Mouse (Mus musculus) ES-E14 (cell line): ENCODE measurements around the gene Lpar3. TPM values are rescaled to one million over a fixed set of nuclear protein-coding genes. Genes with fewer than 3 reads are reported as not detected.

Source experiments
- DNase-seq: peaks from one replicate; pipeline ENCODE4 v3.0.0-alpha.2; 2013; ENCODE audit warnings: low read depth, low spot score
- H3K27ac ChIP-seq: 2 replicates; pipeline ENCODE4 v1.5.1; 2012; ENCODE audit warnings: low read depth, mild to moderate bottlenecking, low read length, moderate library complexity, mixed read lengths; ENCODE audit not compliant: poor library complexity, insufficient read depth, severe bottlenecking
- H3K36me3 ChIP-seq: 2 replicates; pipeline ENCODE4 v1.6.1; 2012; ENCODE audit warnings: mild to moderate bottlenecking, low read length, moderate library complexity, mixed read lengths; ENCODE audit not compliant: control insufficient read depth, poor library complexity, insufficient read depth, severe bottlenecking
- H3K4me1 ChIP-seq, 2 experiments: fragments of 150-350 bp in 1 of 2; sonication (generic) in 1 of 2; 2 replicates each; pipeline ENCODE4 v1.6.1; 2012; ENCODE audit warnings: low read length in 2 of 2, mild to moderate bottlenecking in 1 of 2, mixed read lengths in 1 of 2; ENCODE audit not compliant: control insufficient read depth in 2 of 2, insufficient read depth in 2 of 2, poor library complexity in 1 of 2
- H3K4me3 ChIP-seq, 2 experiments: fragments of 150-350 bp in 1 of 2; sonication (generic) in 1 of 2; 2 replicates each; pipeline ENCODE4 v1.5.1; 2012; ENCODE audit warnings: low read length in 2 of 2, low read depth in 1 of 2, mild to moderate bottlenecking in 1 of 2, mixed read lengths in 1 of 2; ENCODE audit not compliant: insufficient read depth in 1 of 2, poor library complexity in 1 of 2, severe bottlenecking in 1 of 2
- H3K9ac ChIP-seq: 2 replicates; pipeline ENCODE4 v1.6.1; 2012; ENCODE audit warnings: low read depth, mild to moderate bottlenecking, low read length, mixed read lengths; ENCODE audit not compliant: poor library complexity, insufficient read depth, severe bottlenecking
- H3K9me3 ChIP-seq: fragments of 150-350 bp; sonication (generic); 2 replicates; pipeline ENCODE4 v1.6.1; 2012; ENCODE audit warnings: low read depth, mild to moderate bottlenecking, low read length; ENCODE audit not compliant: control insufficient read depth, insufficient read depth
- CHD2 ChIP-seq: IDR thresholded peaks from 2 replicates; pipeline ENCODE4 v1.6.1; 2014; ENCODE audit warnings: mild to moderate bottlenecking, low read depth, low read length, inconsistent platforms
- HCFC1 ChIP-seq: IDR thresholded peaks from 2 replicates; pipeline ENCODE4 v1.6.1; 2012; ENCODE audit warnings: low read length, inconsistent platforms, borderline replicate concordance; ENCODE audit not compliant: insufficient read depth
- MAFK ChIP-seq: IDR thresholded peaks from 2 replicates; pipeline ENCODE4 v1.6.1; 2014; ENCODE audit warnings: mild to moderate bottlenecking, low read depth, low read length, inconsistent platforms; ENCODE audit not compliant: insufficient read depth
- ZC3H11A ChIP-seq: IDR thresholded peaks from 2 replicates; pipeline ENCODE4 v1.6.1; 2012; ENCODE audit warnings: low read depth, mild to moderate bottlenecking, inconsistent platforms, low read length, borderline replicate concordance
- ZNF384 ChIP-seq: IDR thresholded peaks from 2 replicates; pipeline ENCODE4 v1.6.1; 2012; ENCODE audit warnings: low read depth, low read length, inconsistent platforms
- in situ Hi-C, 2 experiments: fragments of 600-800 bp; cut with MboI; formaldehyde crosslinking; loops; one replicate each; pipeline ENCODE4 v1.15.1; 2025; ENCODE audit warnings: low sequenced_read_pairs in 2 of 2, inconsistent platforms in 1 of 2; ENCODE audit not compliant: unreplicated experiment in 2 of 2
- total RNA-seq: library from RNA; depleted of rRNA; stranded (reverse); fragments of 300-350 nt; gene quantifications from 2 replicates; pipeline ENCODE4 v1.2.3, GENCODE M21; 2012

Lpar3 gene
- total RNA-seq, 1 experiment: 0.89 TPM

DNA sequence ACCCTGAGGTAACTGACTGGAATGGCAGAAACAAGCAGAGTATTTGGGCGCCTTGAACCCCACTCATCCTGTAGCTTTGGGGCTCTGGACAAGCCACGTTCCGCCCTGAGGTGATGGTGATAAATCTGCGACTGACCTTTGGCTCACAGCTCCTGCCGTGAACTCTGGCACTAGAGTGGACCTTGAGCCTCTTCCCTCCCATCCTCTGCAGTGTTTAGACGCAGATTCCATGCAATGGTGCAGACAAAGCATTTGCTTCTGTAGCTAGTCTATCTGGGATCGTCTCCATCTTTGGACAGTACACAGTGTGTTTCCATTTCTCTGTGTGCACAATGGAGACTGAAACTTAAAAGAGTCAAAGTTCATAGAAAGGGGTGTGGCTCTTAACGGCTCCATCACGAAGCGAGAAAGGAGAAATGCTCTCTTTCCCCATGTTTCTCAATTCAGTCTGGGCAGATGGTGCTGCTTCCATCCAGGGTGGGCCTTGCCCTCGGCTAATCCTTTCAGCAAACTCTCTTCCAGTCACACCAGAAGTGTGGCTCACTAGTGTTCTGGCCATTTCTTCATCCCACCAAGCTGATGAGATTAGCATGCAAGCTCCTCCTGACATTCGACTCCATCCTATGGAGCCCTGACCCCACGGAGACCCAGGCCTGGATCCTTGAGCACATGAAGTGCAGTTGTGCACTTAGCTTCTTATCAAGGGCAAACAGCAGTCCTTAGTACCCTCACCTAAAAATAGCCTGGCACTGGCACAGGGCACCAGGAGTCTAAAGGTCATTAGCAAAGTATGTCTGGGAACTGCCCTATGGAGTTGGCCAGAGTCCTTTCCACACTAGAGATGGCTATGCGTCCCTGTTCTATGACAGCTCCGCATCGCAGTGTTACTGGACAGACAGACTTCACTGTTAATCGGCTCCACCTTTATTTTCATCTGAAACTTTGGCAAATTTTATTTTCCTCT lies 23.7 kb upstream of the Lpar3 start:
- H3K4me3 ChIP-seq: no peak overlapping the region
- H3K9ac ChIP-seq: no peak overlapping the region
- no peak for TF ChIP-seq MAFK
- TF ChIP-seq CHD2: no peak
- H3K9me3 ChIP-seq: no peaks in the 10 kb centered on the region
- in situ Hi-C loops: loop anchor here in 1 of 2 experiments (25.0 kb wide), 1 partner anchor 785 kb away; no protein-coding TSS in a partner anchor
- no peak for DNase-seq
- H3K4me1 ChIP-seq: no peaks in the 10 kb centered on the region
- H3K27ac ChIP-seq: no peak overlapping the region
- H3K36me3 ChIP-seq: no peaks in the 10 kb centered on the region

DNA sequence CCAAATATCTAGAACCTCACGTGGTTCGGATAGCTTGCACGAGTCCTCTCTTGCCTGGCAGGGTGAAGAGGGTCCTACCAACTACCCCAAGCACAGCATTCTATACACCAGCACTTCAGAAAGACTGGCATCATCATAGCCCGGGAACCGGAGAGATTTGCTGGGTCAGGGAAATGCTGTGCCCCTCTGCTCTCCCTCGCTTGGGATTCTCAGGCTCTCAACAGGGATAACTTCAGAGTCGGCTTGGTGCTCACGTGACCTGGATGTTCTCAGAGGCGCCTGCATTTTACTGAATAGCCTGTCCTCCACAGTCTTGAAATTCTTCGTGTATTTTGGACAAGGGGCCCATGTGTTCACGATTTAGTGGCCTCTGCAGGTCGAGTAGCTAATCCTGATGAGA lies 23.0 kb upstream of the Lpar3 start:
- H3K27ac ChIP-seq: no peak overlapping the region
- no peak overlapping the region for H3K4me3 ChIP-seq
- H3K9me3 ChIP-seq: no peaks in the 10 kb centered on the region
- H3K36me3 ChIP-seq: no peaks in the 10 kb centered on the region
- no peaks in the 10 kb centered on the region for H3K4me1 ChIP-seq
- in situ Hi-C loops: loop anchor here in 1 of 2 experiments (25.0 kb wide), 1 partner anchor 785 kb away; no protein-coding TSS in a partner anchor
- no peak overlapping the region for H3K9ac ChIP-seq
- DNase-seq: no peak
- TF ChIP-seq MAFK (no peak), HCFC1 (no peak), CHD2 (no peak), ZNF384 (no peak), ZC3H11A (no peak)

- in situ Hi-C loops: loop anchor here in 1 of 2 experiments (25.0 kb wide), 1 partner anchor 787 kb away; no protein-coding TSS in a partner anchor
- Histone ChIP-seq H3K9ac (no peak overlapping the region), H3K4me3 (no peak overlapping the region), H3K4me1 (no peaks in the 10 kb centered on the region), H3K36me3 (no peaks in the 10 kb centered on the region), H3K9me3 (no peaks in the 10 kb centered on the region), H3K27ac (no peak overlapping the region)
- DNase-seq: no peak
- TF ChIP-seq ZC3H11A (no peak), CHD2 (no peak), MAFK (no peak), HCFC1 (no peak), ZNF384 (no peak)
Measured at GRCm38 (mm10) chr3:146198803-146199481, 21.8 kb upstream of the Lpar3 start.

- DNase-seq: no peak
- Histone ChIP-seq H3K27ac (no peak overlapping the region), H3K9ac (no peak overlapping the region), H3K4me3 (no peak overlapping the region), H3K4me1 (no peaks in the 10 kb centered on the region), H3K9me3 (no peaks in the 10 kb centered on the region), H3K36me3 (no peaks in the 10 kb centered on the region)
- in situ Hi-C loops: loop anchor here in 1 of 2 experiments (25.0 kb wide), 1 partner anchor 787 kb away; no protein-coding TSS in a partner anchor
- no peak for TF ChIP-seq ZC3H11A
- no peak for TF ChIP-seq HCFC1
- TF ChIP-seq ZNF384: no peak
- TF ChIP-seq MAFK: no peak
- no peak for TF ChIP-seq CHD2
Measured at GRCm38 (mm10) chr3:146199486-146199885, 21.3 kb upstream of the Lpar3 start.
